Mouse (Mus musculus): ENCODE measurements at regions not wholly inside any gene's neighbourhood (a gene's known extent, or its start where the extent isn't known, plus 50 kb on each side); places are given as distances from the start of the nearest gene placed in this dataset.

DNA sequence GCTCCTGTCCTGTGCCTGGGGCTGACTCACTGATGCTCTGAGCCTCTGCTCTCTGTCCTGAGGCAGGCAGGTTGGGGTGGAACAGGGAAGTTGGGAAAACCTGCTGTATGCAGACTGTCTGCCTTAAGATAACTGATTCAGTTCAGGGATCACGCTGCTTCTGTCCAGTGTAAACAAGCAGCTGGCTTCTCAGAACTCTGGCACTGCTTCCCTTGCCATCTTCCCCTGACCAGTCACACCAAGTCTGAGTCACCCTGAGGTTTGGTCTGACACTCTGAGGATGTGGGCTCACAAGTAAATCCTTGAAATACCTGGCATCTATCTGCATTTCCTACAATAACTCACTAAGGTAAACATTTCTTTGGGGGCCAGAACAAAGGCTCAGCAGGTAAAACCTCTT, 58.1 kb upstream of the Zfand6 start:
- TF ChIP-seq CTCF (IDR thresholded peaks at IDR 0.05; ENCODE audit: insufficient read depth, low read length): no peak
- TF ChIP-seq POLR2A (IDR thresholded peaks at IDR 0.05; ENCODE audit: borderline replicate concordance, extremely low read depth, low read depth, low read length): no peak
